Mouse (Mus musculus) E14TG2a.4 (cell line): Measurements from ENCODE around the gene Asic1.

Experiments used
- H3K27me3 ChIP-seq: 2 replicates; pipeline ENCODE4 v1.6.1; 2014; ENCODE audit warnings: low read length, control low read depth; ENCODE audit not compliant: insufficient read depth
- H3K36me3 ChIP-seq: 2 replicates; pipeline ENCODE4 v1.6.1; 2014; ENCODE audit warnings: low read length, control low read depth; ENCODE audit not compliant: insufficient read depth
- H3K4me1 ChIP-seq: replicated peaks from 2 replicates; pipeline ENCODE4 v1.6.1; 2014; ENCODE audit warnings: low read depth, low read length, control low read depth
- H3K4me3 ChIP-seq: replicated peaks from 2 replicates; pipeline ENCODE4 v1.5.1; 2014; ENCODE audit warnings: mild to moderate bottlenecking, low read length
- H3K9me3 ChIP-seq: 2 replicates; pipeline ENCODE4 v1.6.1; 2014; ENCODE audit warnings: low read length, control low read depth
- CTCF ChIP-seq: conservative IDR thresholded peaks from 2 replicates; pipeline ENCODE4 v1.5.1; 2014; ENCODE audit warnings: low read length
- NANOG ChIP-seq: IDR thresholded peaks from 2 replicates; pipeline ENCODE4 v1.6.1; 2014; ENCODE audit warnings: borderline replicate concordance, low read length, mixed read lengths
- POU5F1 ChIP-seq: IDR thresholded peaks from 2 replicates; pipeline ENCODE4 v1.6.1; 2014; ENCODE audit warnings: low read length, borderline replicate concordance

The Asic1 gene

GRCm38 (mm10) chr15:99735631-99736030 is 65.5 kb downstream of the Asic1 start:
- Histone ChIP-seq H3K4me1 (peaks cover 14% of the 10 kb centered on the region), H3K4me3 (no peak overlapping the region), H3K36me3 (peaks cover 79% of the 10 kb centered on the region), H3K9me3 (no peaks in the 10 kb centered on the region), H3K27me3 (no peaks in the 10 kb centered on the region)
- no peak for TF ChIP-seq NANOG
- TF ChIP-seq POU5F1, result no peak
- no peak for TF ChIP-seq CTCF

- peaks cover 7% of the 10 kb centered on the region for H3K4me1 ChIP-seq
- no peaks in the 10 kb centered on the region for H3K27me3 ChIP-seq
- no peak for TF ChIP-seq NANOG
- TF ChIP-seq POU5F1, result no peak
- TF ChIP-seq CTCF, result no peak
- H3K9me3 ChIP-seq, result no peaks in the 10 kb centered on the region
- no peak overlapping the region for H3K4me3 ChIP-seq
- peaks cover 89% of the 10 kb centered on the region for H3K36me3 ChIP-seq
Observed at GRCm38 (mm10) chr15:99736675-99737074, 66.5 kb downstream of the Asic1 start.

GRCm38 (mm10) chr15:99740229-99740628 is 70.1 kb downstream of the Asic1 start:
- Histone ChIP-seq H3K4me3 (no peak overlapping the region), H3K36me3 (peaks cover 90% of the 10 kb centered on the region), H3K27me3 (no peaks in the 10 kb centered on the region), H3K9me3 (no peaks in the 10 kb centered on the region), H3K4me1 (no peaks in the 10 kb centered on the region)
- TF ChIP-seq CTCF, result no peak
- TF ChIP-seq NANOG, result no peak
- TF ChIP-seq POU5F1, result no peak
